Mouse (Mus musculus): ENCODE measurements around the gene Iqgap1. TPM values are rescaled to one million over a fixed set of nuclear protein-coding genes. Genes with fewer than 3 reads are reported as not detected.

The Iqgap1 gene
- 23.5 and 24.8 TPM in 2 replicates for polyA plus RNA-seq (2014; fragmentation: Nextera tagmentation; extraction: Ambion mirVana)

GRCm38 (mm10) chr7:80825843-80826403 is at the start of gene Iqgap1:
Iqgap1 (minus strand) TSS chr7:80825974.
- Histone ChIP-seq H3K27me3 (ENCODE audit: control insufficient read depth, insufficient read depth, low read length) (no peaks in the 10 kb centered on the region), H3K9me3 (ENCODE audit: control insufficient read depth, low read length) (no peaks in the 10 kb centered on the region), H3K9ac (ENCODE audit: low read length) (no peak within 1 kb of the TSS), H3K27ac (ENCODE audit: low read depth, low read length) (no peak within 1 kb of the TSS), H3K36me3 (ENCODE audit: control insufficient read depth, insufficient read depth, low read length) (no peaks in the 10 kb centered on the region), H3K4me3 (ENCODE audit: low read depth, low read length) (no peak within 1 kb of the TSS), H3K4me2 (no peak within 1 kb of the TSS), H3K4me1 (ENCODE audit: control insufficient read depth, insufficient read depth, low read length) (no peaks in the 10 kb centered on the region)
- no peak for ATAC-seq (ENCODE audit: low FRiP score)
- WGBS, result 83% methylated on average over 11 of the region's 11 CpGs
- DNase-seq (ENCODE audit: low spot score, missing footprints), result no peak

GRCm38 (mm10) chr7:80873631-80874030 is 47.9 kb upstream of the Iqgap1 start:
- Histone ChIP-seq H3K27ac (ENCODE audit: low read depth, low read length) (no peak overlapping the region), H3K27me3 (ENCODE audit: control insufficient read depth, insufficient read depth, low read length) (peaks cover 22% of the 10 kb centered on the region), H3K4me3 (ENCODE audit: low read depth, low read length) (no peak overlapping the region), H3K9me3 (ENCODE audit: control insufficient read depth, low read length) (no peaks in the 10 kb centered on the region), H3K4me2 (no peak overlapping the region), H3K9ac (ENCODE audit: low read length) (no peak overlapping the region), H3K36me3 (ENCODE audit: control insufficient read depth, insufficient read depth, low read length) (peaks cover 19% of the 10 kb centered on the region), H3K4me1 (ENCODE audit: control insufficient read depth, insufficient read depth, low read length) (no peaks in the 10 kb centered on the region)
- WGBS, result 95% methylated on average over 2 of the region's 2 CpGs
- no peak for DNase-seq (ENCODE audit: low spot score, missing footprints)
- no peak for ATAC-seq (ENCODE audit: low FRiP score)

GRCm38 (mm10) chr7:80873038-80873437 is 47.3 kb upstream of the Iqgap1 start:
- Histone ChIP-seq H3K9me3 (ENCODE audit: control insufficient read depth, low read length) (no peaks in the 10 kb centered on the region), H3K27me3 (ENCODE audit: control insufficient read depth, insufficient read depth, low read length) (peaks cover 22% of the 10 kb centered on the region), H3K4me2 (no peak overlapping the region), H3K4me3 (ENCODE audit: low read depth, low read length) (no peak overlapping the region), H3K27ac (ENCODE audit: low read depth, low read length) (no peak overlapping the region), H3K9ac (ENCODE audit: low read length) (no peak overlapping the region), H3K4me1 (ENCODE audit: control insufficient read depth, insufficient read depth, low read length) (no peaks in the 10 kb centered on the region), H3K36me3 (ENCODE audit: control insufficient read depth, insufficient read depth, low read length) (peaks cover 19% of the 10 kb centered on the region)
- ATAC-seq (ENCODE audit: low FRiP score), result no peak
- 89% methylated on average over 5 of the region's 5 CpGs for WGBS
- no peak for DNase-seq (ENCODE audit: low spot score, missing footprints)

GRCm38 (mm10) chr7:80868686-80869085 is 42.9 kb upstream of the Iqgap1 start:
- Histone ChIP-seq H3K36me3 (ENCODE audit: control insufficient read depth, insufficient read depth, low read length) (peaks cover 16% of the 10 kb centered on the region), H3K9me3 (ENCODE audit: control insufficient read depth, low read length) (no peaks in the 10 kb centered on the region), H3K9ac (ENCODE audit: low read length) (no peak overlapping the region), H3K4me3 (ENCODE audit: low read depth, low read length) (no peak overlapping the region), H3K27me3 (ENCODE audit: control insufficient read depth, insufficient read depth, low read length) (peaks cover 2% of the 10 kb centered on the region; the same call in 1 of the 2 replicates), H3K4me2 (no peak overlapping the region), H3K27ac (ENCODE audit: low read depth, low read length) (no peak overlapping the region), H3K4me1 (ENCODE audit: control insufficient read depth, insufficient read depth, low read length) (no peaks in the 10 kb centered on the region)
- WGBS, result 93% methylated on average over 2 of the region's 2 CpGs
- ATAC-seq (ENCODE audit: low FRiP score), result no peak
- no peak for DNase-seq (ENCODE audit: low spot score, missing footprints)

GRCm38 (mm10) chr7:80866514-80867147 is 40.9 kb upstream of the Iqgap1 start:
- WGBS, result 88% methylated on average over 7 of the region's 7 CpGs
- Histone ChIP-seq H3K4me1 (ENCODE audit: control insufficient read depth, insufficient read depth, low read length) (peaks cover 7% of the 10 kb centered on the region), H3K4me3 (ENCODE audit: low read depth, low read length) (no peak overlapping the region)

GRCm38 (mm10) chr7:80865521-80865920 is 39.7 kb upstream of the Iqgap1 start:
- Histone ChIP-seq H3K9ac (ENCODE audit: low read length) (no peak overlapping the region), H3K27ac (ENCODE audit: low read depth, low read length) (no peak overlapping the region), H3K4me3 (ENCODE audit: low read depth, low read length) (no peak overlapping the region), H3K27me3 (ENCODE audit: control insufficient read depth, insufficient read depth, low read length) (no peaks in the 10 kb centered on the region), H3K36me3 (ENCODE audit: control insufficient read depth, insufficient read depth, low read length) (peaks cover 11% of the 10 kb centered on the region), H3K9me3 (ENCODE audit: control insufficient read depth, low read length) (no peaks in the 10 kb centered on the region), H3K4me1 (ENCODE audit: control insufficient read depth, insufficient read depth, low read length) (peaks cover 9% of the 10 kb centered on the region), H3K4me2 (no peak overlapping the region)
- DNase-seq (ENCODE audit: low spot score, missing footprints), result no peak
- WGBS, result 91% methylated on average over 7 of the region's 7 CpGs
- ATAC-seq (ENCODE audit: low FRiP score), result no peak

More at GRCm38 (mm10) chr7:80866514-80867147, 40.9 kb upstream of the Iqgap1 start:
- Histone ChIP-seq H3K9ac (ENCODE audit: low read length) (no peak overlapping the region), H3K9me3 (ENCODE audit: control insufficient read depth, low read length) (no peaks in the 10 kb centered on the region), H3K27ac (ENCODE audit: low read depth, low read length) (no peak overlapping the region), H3K27me3 (ENCODE audit: control insufficient read depth, insufficient read depth, low read length) (no peaks in the 10 kb centered on the region), H3K36me3 (ENCODE audit: control insufficient read depth, insufficient read depth, low read length) (peaks cover 11% of the 10 kb centered on the region), H3K4me2 (no peak overlapping the region)
- no peak for DNase-seq (ENCODE audit: low spot score, missing footprints)
- ATAC-seq (ENCODE audit: low FRiP score), result no peak

- H3K4me3 ChIP-seq (ENCODE audit: low read depth, low read length), result no peak overlapping the region
- H3K36me3 ChIP-seq (ENCODE audit: control insufficient read depth, insufficient read depth, low read length), result peaks cover 11% of the 10 kb centered on the region
- H3K27ac ChIP-seq (ENCODE audit: low read depth, low read length), result no peak overlapping the region
- DNase-seq (ENCODE audit: low spot score, missing footprints) (no peak), ATAC-seq (ENCODE audit: low FRiP score) (no peak)
- no peak overlapping the region for H3K4me2 ChIP-seq
- WGBS, result 88% methylated on average over 8 of the region's 8 CpGs
- H3K9ac ChIP-seq (ENCODE audit: low read length), result no peak overlapping the region
- peaks cover 9% of the 10 kb centered on the region for H3K4me1 ChIP-seq (ENCODE audit: control insufficient read depth, insufficient read depth, low read length)
- no peaks in the 10 kb centered on the region for H3K27me3 ChIP-seq (ENCODE audit: control insufficient read depth, insufficient read depth, low read length)
- no peaks in the 10 kb centered on the region for H3K9me3 ChIP-seq (ENCODE audit: control insufficient read depth, low read length)
Measured at GRCm38 (mm10) chr7:80864831-80865230, 39.1 kb upstream of the Iqgap1 start.

- no peak overlapping the region for H3K27ac ChIP-seq (ENCODE audit: low read depth, low read length)
- ATAC-seq (ENCODE audit: low FRiP score) (no peak), DNase-seq (ENCODE audit: low spot score, missing footprints) (no peak)
- H3K4me1 ChIP-seq (ENCODE audit: control insufficient read depth, insufficient read depth, low read length), result peaks cover 9% of the 10 kb centered on the region
- H3K27me3 ChIP-seq (ENCODE audit: control insufficient read depth, insufficient read depth, low read length), result no peaks in the 10 kb centered on the region
- no peak overlapping the region for H3K4me2 ChIP-seq
- H3K9me3 ChIP-seq (ENCODE audit: control insufficient read depth, low read length), result no peaks in the 10 kb centered on the region
- 71% methylated on average over 1 of the region's 1 CpGs for WGBS
- no peak overlapping the region for H3K4me3 ChIP-seq (ENCODE audit: low read depth, low read length)
- H3K9ac ChIP-seq (ENCODE audit: low read length), result no peak overlapping the region
- H3K36me3 ChIP-seq (ENCODE audit: control insufficient read depth, insufficient read depth, low read length), result peaks cover 11% of the 10 kb centered on the region
Measured at GRCm38 (mm10) chr7:80864151-80864550, 38.4 kb upstream of the Iqgap1 start.

- peaks cover 9% of the 10 kb centered on the region for H3K4me1 ChIP-seq (ENCODE audit: control insufficient read depth, insufficient read depth, low read length)
- no peaks in the 10 kb centered on the region for H3K9me3 ChIP-seq (ENCODE audit: control insufficient read depth, low read length)
- H3K4me2 ChIP-seq, result no peak overlapping the region; the same call in 1 of the 2 replicates
- H3K27ac ChIP-seq (ENCODE audit: low read depth, low read length), result no peak overlapping the region
- H3K9ac ChIP-seq (ENCODE audit: low read length), result no peak overlapping the region
- peaks cover 11% of the 10 kb centered on the region for H3K36me3 ChIP-seq (ENCODE audit: control insufficient read depth, insufficient read depth, low read length)
- H3K4me3 ChIP-seq (ENCODE audit: low read depth, low read length), result no peak overlapping the region
- ATAC-seq (ENCODE audit: low FRiP score) (no peak), DNase-seq (ENCODE audit: low spot score, missing footprints) (no peak)
- no peaks in the 10 kb centered on the region for H3K27me3 ChIP-seq (ENCODE audit: control insufficient read depth, insufficient read depth, low read length)
- 80% methylated on average over 5 of the region's 5 CpGs for WGBS
Measured at GRCm38 (mm10) chr7:80863520-80863919, 37.7 kb upstream of the Iqgap1 start.
